In the genomic region with DNA sequence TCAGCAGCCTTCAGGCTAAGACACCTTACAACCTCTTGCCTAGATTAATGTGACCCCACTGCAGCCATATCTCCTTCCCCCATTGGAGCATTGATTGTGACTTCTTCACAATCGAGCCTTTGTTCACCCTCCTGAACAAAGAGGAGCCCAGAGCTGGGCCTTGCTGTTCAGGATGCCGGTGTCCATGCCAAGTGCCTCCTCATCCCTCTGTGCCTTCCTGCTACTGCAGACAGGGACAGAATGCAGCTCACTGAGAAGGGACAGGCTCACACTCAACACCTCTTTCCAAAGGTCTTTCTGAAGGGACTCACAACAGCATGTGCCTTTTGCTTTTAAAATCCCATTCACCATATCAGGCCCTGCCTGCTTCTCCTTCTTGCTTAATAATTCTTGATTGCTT, we compare ENCODE assay signal across 12 mouse cellular contexts.
DNase-seq lines count a peak whose midpoint lies in the region; ATAC-seq lines count a peak whose summit lies in the region.
"Had no signal": no experiment of that assay in that cellular context is flagged by ENCODE, and none has a peak within 500 bp of the region (broad histone marks: within the 10 kb centered on the region; RNA-seq: fewer than 3 reads in every experiment).

No protein-coding gene starts in this region.

- no peaks in the 10 kb centered on the region for H3K36me3 ChIP-seq in hindbrain, embryonic 16.5 days (ENCODE audit: control insufficient read depth, insufficient read depth, low read length)
- H3K36me3 ChIP-seq: heart, embryonic 13.5 days; limb, embryonic 15.5 days; stomach, embryonic 15.5 days had no signal

- 24% methylated on average over 2 of the region's 2 CpGs for WGBS in hindbrain, embryonic 16.5 days

- no peaks in the 10 kb centered on the region for H3K4me1 ChIP-seq in hindbrain, embryonic 16.5 days (ENCODE audit: control insufficient read depth, insufficient read depth, low read depth, low read length)
- H3K4me1 ChIP-seq: limb, embryonic 15.5 days; stomach, embryonic 15.5 days had no signal

- no peak overlapping the region for H3K4me2 ChIP-seq in hindbrain, embryonic 16.5 days (ENCODE audit: low read length)
- H3K4me2 ChIP-seq: heart, embryonic 13.5 days; limb, embryonic 15.5 days; stomach, embryonic 15.5 days had no signal

- peak overlapping the region; percentile 59 for H3K27ac ChIP-seq in hindbrain, embryonic 16.5 days (ENCODE audit: low read depth, low read length)
- H3K27ac ChIP-seq: heart, embryonic 13.5 days; limb, embryonic 15.5 days; stomach, embryonic 15.5 days had no signal

- ATAC-seq in hindbrain, embryonic 16.5 days: peak; percentile 82
- no peak for ATAC-seq in megakaryocyte, adult 5-6 weeks (ENCODE audit: poor library complexity, severe bottlenecking)

- H3K4me3 ChIP-seq in hindbrain, embryonic 16.5 days (ENCODE audit: low read length): no peak overlapping the region
- H3K4me3 ChIP-seq: heart, embryonic 13.5 days; limb, embryonic 15.5 days; stomach, embryonic 15.5 days had no signal

- no peak overlapping the region for H3K9ac ChIP-seq in hindbrain, embryonic 16.5 days (ENCODE audit: low read depth, low read length)
- H3K9ac ChIP-seq: heart, embryonic 13.5 days; limb, embryonic 15.5 days; stomach, embryonic 15.5 days had no signal

- H3K9me3 ChIP-seq in hindbrain, embryonic 16.5 days (ENCODE audit: control insufficient read depth, low read length): no peaks in the 10 kb centered on the region
- H3K9me3 ChIP-seq: G1E; heart, embryonic 13.5 days; limb, embryonic 15.5 days; stomach, embryonic 15.5 days had no signal

- peak; percentile 50 for DNase-seq in cerebellum, adult 9-10 months
- no peak for DNase-seq in cerebellum, postnatal 4 days (ENCODE audit: low spot score in 2 of 2)
- DNase-seq in layer of hippocampus, adult 18-20 months (ENCODE audit: low spot score in 2 of 2): peak; percentile 20 to 44
- no peak for DNase-seq in layer of hippocampus, postnatal 25 days (ENCODE audit: extremely low spot score in 1 of 2, low spot score in 1 of 2)
- DNase-seq in brain, adult 2 months (ENCODE audit: low read depth, low spot score): peak; percentile 90
- DNase-seq in urinary bladder, postnatal 36 days (ENCODE audit: low spot score in 2 of 2): no peak

- no peaks in the 10 kb centered on the region for H3K27me3 ChIP-seq in hindbrain, embryonic 16.5 days (replicated peaks; ENCODE audit: control insufficient read depth, insufficient read depth, low read length)
- H3K27me3 ChIP-seq: heart, embryonic 13.5 days; limb, embryonic 15.5 days; stomach, embryonic 15.5 days had no signal

Comparison
In these comparisons a context has a peak if more than half of its experiments do, and no peak if none do; other contexts are left out.
1. DNase-seq: peak in cerebellum, adult 9-10 months (single experiment), layer of hippocampus, adult 18-20 months (2 of 2) and brain, adult 2 months (single experiment); none in cerebellum, postnatal 4 days (0 of 2), layer of hippocampus, postnatal 25 days (0 of 2) and urinary bladder, postnatal 36 days (0 of 2).